Mouse (Mus musculus) forebrain, embryonic 15.5 days (tissue): ENCODE measurements around the gene Tnr. TPM values are rescaled to one million over a fixed set of nuclear protein-coding genes. Genes with fewer than 3 reads are reported as not detected.

Source experiments
- ATAC-seq: fragments of 200-750 bp; cut with Nextera tagmentation; replicated peaks from 2 replicates; pipeline ENCODE4 v1.8.0; 2017; ENCODE audit warnings: mild to moderate bottlenecking, moderate TSS enrichment, moderate library complexity
- H3K27ac ChIP-seq: fragments of 300-500 bp; sonication (generic); replicated peaks from 2 replicates; pipeline ENCODE4 v1.5.1; 2015; ENCODE audit warnings: mild to moderate bottlenecking, inconsistent platforms
- H3K27me3 ChIP-seq: fragments of 300-500 bp; sonication (generic); 2 replicates; pipeline ENCODE4 v1.6.1; 2015; ENCODE audit warnings: inconsistent platforms
- H3K36me3 ChIP-seq: fragments of 300-500 bp; sonication (generic); 2 replicates; pipeline ENCODE4 v1.6.1; 2015; ENCODE audit warnings: mild to moderate bottlenecking, inconsistent platforms
- H3K4me1 ChIP-seq: fragments of 300-500 bp; sonication (generic); 2 replicates; pipeline ENCODE4 v1.6.1; 2015; ENCODE audit warnings: inconsistent platforms
- H3K4me2 ChIP-seq: fragments of 300-500 bp; sonication (generic); replicated peaks from 2 replicates; pipeline ENCODE4 v1.6.1; 2015; ENCODE audit warnings: mild to moderate bottlenecking, inconsistent platforms
- H3K4me3 ChIP-seq: fragments of 300-500 bp; sonication (generic); 2 replicates; pipeline ENCODE4 v1.5.1; 2015; ENCODE audit warnings: mild to moderate bottlenecking, inconsistent platforms
- H3K9ac ChIP-seq: fragments of 300-500 bp; sonication (generic); replicated peaks from 2 replicates; pipeline ENCODE4 v1.6.1; 2015; ENCODE audit warnings: mild to moderate bottlenecking, inconsistent platforms
- H3K9me3 ChIP-seq: fragments of 300-500 bp; sonication (generic); 2 replicates; pipeline ENCODE4 v1.6.1; 2016; ENCODE audit warnings: inconsistent platforms
- WGBS: fragments of 180-500 bp; shearing (Covaris S2); methylation state at CpG from one replicate; pipeline ENCODE4 v1.1.7; 2015; ENCODE audit warnings: mixed read lengths; 5-methylcytosine and 5-hydroxymethylcytosine counted together
- polyA plus RNA-seq: library from polyadenylated mRNA; unstranded; fragments of >200 nt; fragmentation: Nextera tagmentation; extraction: Ambion mirVana; gene quantifications from 2 replicates; pipeline ENCODE4 v1.2.1, GENCODE M21; 2015

The Tnr gene
- polyA plus RNA-seq, 1 experiment from 2014 or later, result 6.7 TPM

DNA sequence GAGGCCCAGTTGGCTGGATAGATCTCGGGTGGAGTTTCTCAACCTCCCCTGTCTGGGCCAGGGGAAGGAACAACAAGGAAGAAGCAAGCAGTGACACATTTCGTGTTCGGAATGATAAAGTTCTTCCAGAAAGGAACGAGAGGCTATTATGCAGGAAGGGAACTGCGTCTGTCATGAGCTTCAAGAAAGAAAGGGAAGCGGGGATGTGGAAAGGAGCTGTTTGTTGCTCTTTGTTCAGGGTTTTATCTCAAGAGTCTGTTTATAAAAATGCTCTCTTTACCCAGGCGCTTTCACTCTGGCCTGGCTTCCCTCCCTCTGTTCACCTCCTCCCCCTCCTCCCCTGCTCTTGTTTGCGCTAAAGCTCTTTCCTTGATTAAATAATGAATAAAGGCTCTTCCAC lies 46.7 kb downstream of the Tnr start:
- no peaks in the 10 kb centered on the region for H3K36me3 ChIP-seq
- WGBS, result 12% methylated on average over 8 of the region's 8 CpGs
- no peaks in the 10 kb centered on the region for H3K27me3 ChIP-seq
- H3K4me1 ChIP-seq, result peaks cover 17% of the 10 kb centered on the region
- H3K27ac ChIP-seq, result peak overlapping the region; percentile 25
- H3K9me3 ChIP-seq, result no peaks in the 10 kb centered on the region
- H3K9ac ChIP-seq, result no peak overlapping the region
- 0 out of 2 replicates have a peak overlapping the region, but pooled peaks have one; percentile 1 for H3K4me2 ChIP-seq
- ATAC-seq, result peak; percentile 62
- no peak overlapping the region for H3K4me3 ChIP-seq

DNA sequence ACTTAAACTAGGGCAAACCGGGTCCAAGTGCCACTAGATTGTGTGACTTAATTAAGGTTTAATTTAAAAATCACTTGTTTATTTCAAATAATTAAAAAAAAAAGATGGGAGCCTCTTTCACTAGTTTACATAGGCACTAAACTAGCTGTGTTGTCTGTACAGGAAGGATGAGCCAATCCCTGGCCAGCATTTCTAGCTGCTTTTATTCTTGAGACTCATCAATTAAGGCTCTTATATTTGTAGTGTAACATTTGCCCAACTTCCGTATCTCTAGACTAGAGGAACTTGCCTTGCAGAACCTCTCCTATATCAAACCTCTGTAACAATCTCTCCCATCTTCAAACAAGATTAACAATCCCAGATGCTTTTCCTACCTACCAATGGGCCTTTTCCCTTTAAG lies 47.3 kb downstream of the Tnr start:
- no peaks in the 10 kb centered on the region for H3K36me3 ChIP-seq
- no peak overlapping the region for H3K4me2 ChIP-seq
- peak overlapping the region; percentile 25; the same call in 1 of the 2 replicates for H3K27ac ChIP-seq
- H3K9ac ChIP-seq, result no peak overlapping the region
- H3K4me1 ChIP-seq, result peaks cover 12% of the 10 kb centered on the region
- 0 out of 2 replicates have a peak, but pooled peaks have one; percentile 42 for ATAC-seq
- no peaks in the 10 kb centered on the region for H3K9me3 ChIP-seq
- no peaks in the 10 kb centered on the region for H3K27me3 ChIP-seq
- 39% methylated on average over 2 of the region's 2 CpGs for WGBS
- no peak overlapping the region for H3K4me3 ChIP-seq

DNA sequence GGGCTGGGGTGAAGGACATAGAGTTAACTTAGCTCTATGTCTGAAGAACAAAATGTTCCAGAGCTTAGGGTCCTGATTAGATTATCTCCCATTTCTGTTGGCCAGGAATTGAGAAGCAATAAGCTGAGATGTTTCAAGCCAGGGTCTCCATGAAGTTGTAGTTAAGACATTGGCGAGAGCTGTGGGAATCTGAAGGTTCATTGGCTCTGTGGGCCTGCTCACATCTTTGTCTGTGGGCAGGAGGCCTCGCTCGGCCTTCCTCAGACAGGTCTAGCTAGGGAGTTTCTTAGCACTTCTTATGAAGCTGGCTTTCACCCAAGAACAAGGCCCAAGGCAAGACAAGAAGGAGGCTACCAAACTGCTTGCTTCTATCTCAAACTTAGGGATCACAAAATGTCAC lies 48.4 kb downstream of the Tnr start:
- Histone ChIP-seq H3K4me1 (peaks cover 12% of the 10 kb centered on the region), H3K9me3 (no peaks in the 10 kb centered on the region), H3K36me3 (no peaks in the 10 kb centered on the region), H3K9ac (no peak overlapping the region), H3K27ac (no peak overlapping the region), H3K4me3 (no peak overlapping the region), H3K27me3 (no peaks in the 10 kb centered on the region), H3K4me2 (no peak overlapping the region)
- ATAC-seq, result no peak
- WGBS, result 89% methylated on average over 3 of the region's 3 CpGs

GRCm38 (mm10) chr1:159573116-159573515 lies 49.5 kb downstream of the Tnr start:
- Histone ChIP-seq H3K4me3 (no peak overlapping the region), H3K9me3 (no peaks in the 10 kb centered on the region), H3K9ac (no peak overlapping the region), H3K4me1 (peaks cover 13% of the 10 kb centered on the region), H3K36me3 (no peaks in the 10 kb centered on the region), H3K27me3 (no peaks in the 10 kb centered on the region), H3K27ac (no peak overlapping the region), H3K4me2 (no peak overlapping the region)
- 84% methylated on average over 2 of the region's 2 CpGs for WGBS
- no peak for ATAC-seq

- Histone ChIP-seq H3K9ac (no peak overlapping the region), H3K4me2 (no peak overlapping the region), H3K27me3 (no peaks in the 10 kb centered on the region), H3K4me1 (peaks cover 22% of the 10 kb centered on the region), H3K36me3 (no peaks in the 10 kb centered on the region), H3K27ac (no peak overlapping the region), H3K9me3 (no peaks in the 10 kb centered on the region), H3K4me3 (no peak overlapping the region)
- ATAC-seq, result no peak
- WGBS, result 87% methylated on average over 5 of the region's 5 CpGs
Observed at GRCm38 (mm10) chr1:159574661-159575060, 51.1 kb downstream of the Tnr start.

DNA sequence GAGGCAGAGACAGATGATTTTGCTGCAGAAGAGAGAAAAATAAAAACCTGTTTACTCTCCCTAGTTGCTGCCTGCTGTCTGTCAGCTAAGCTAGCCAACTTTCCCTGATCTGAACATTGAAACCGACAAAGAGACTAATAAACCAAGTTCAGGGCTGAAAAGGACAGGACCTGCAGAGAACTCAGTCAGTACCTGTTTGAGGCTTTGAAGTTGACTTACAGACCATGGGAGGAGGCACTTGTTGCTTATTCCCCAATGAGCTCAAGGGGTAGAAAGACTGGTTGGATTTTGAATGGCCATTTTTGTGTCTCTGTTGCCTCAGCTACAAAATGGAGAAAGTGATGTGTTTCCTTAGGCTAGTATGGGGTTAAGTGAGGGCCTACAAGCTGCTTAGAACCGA lies 52.7 kb downstream of the Tnr start:
- H3K4me2 ChIP-seq, result no peak overlapping the region
- 62% methylated on average over 2 of the region's 2 CpGs for WGBS

GRCm38 (mm10) chr1:159578391-159578790 lies 54.8 kb downstream of the Tnr start:
- H3K9me3 ChIP-seq, result no peaks in the 10 kb centered on the region
- ATAC-seq, result no peak
- no peaks in the 10 kb centered on the region for H3K36me3 ChIP-seq
- peaks cover 28% of the 10 kb centered on the region for H3K4me1 ChIP-seq
- peak overlapping the region; percentile 12; the same call in 1 of the 2 replicates for H3K27ac ChIP-seq
- H3K27me3 ChIP-seq, result no peaks in the 10 kb centered on the region
- no peak overlapping the region for H3K9ac ChIP-seq
- WGBS, result 18% methylated on average over 3 of the region's 3 CpGs
- no peak overlapping the region for H3K4me2 ChIP-seq
- H3K4me3 ChIP-seq, result no peak overlapping the region

More for the DNA sequence above, 52.7 kb downstream of the Tnr start:
- ATAC-seq, result no peak
- Histone ChIP-seq H3K27ac (no peak overlapping the region), H3K4me1 (peaks cover 20% of the 10 kb centered on the region), H3K36me3 (no peaks in the 10 kb centered on the region), H3K27me3 (no peaks in the 10 kb centered on the region), H3K4me3 (no peak overlapping the region), H3K9ac (no peak overlapping the region), H3K9me3 (no peaks in the 10 kb centered on the region)

- H3K36me3 ChIP-seq, result no peaks in the 10 kb centered on the region
- no peak overlapping the region for H3K4me3 ChIP-seq
- peaks cover 28% of the 10 kb centered on the region for H3K4me1 ChIP-seq
- H3K4me2 ChIP-seq, result no peak overlapping the region
- no peak overlapping the region for H3K9ac ChIP-seq
- no peaks in the 10 kb centered on the region for H3K27me3 ChIP-seq
- no peaks in the 10 kb centered on the region for H3K9me3 ChIP-seq
- peak; percentile 49 for ATAC-seq
- peak overlapping the region; percentile 53; the same call in 1 of the 2 replicates for H3K27ac ChIP-seq
- WGBS, result 70% methylated on average over 8 of the region's 8 CpGs
Observed at GRCm38 (mm10) chr1:159580335-159580921, 56.9 kb downstream of the Tnr start.

GRCm38 (mm10) chr1:159583877-159584276 lies 60.3 kb downstream of the Tnr start:
- H3K4me1 ChIP-seq, result peaks cover 20% of the 10 kb centered on the region
- H3K27me3 ChIP-seq, result no peaks in the 10 kb centered on the region
- H3K27ac ChIP-seq, result no peak overlapping the region
- 83% methylated on average over 4 of the region's 4 CpGs for WGBS
- no peak overlapping the region for H3K4me2 ChIP-seq
- ATAC-seq, result no peak
- no peak overlapping the region for H3K9ac ChIP-seq
- no peaks in the 10 kb centered on the region for H3K36me3 ChIP-seq
- H3K9me3 ChIP-seq, result no peaks in the 10 kb centered on the region
- H3K4me3 ChIP-seq, result no peak overlapping the region

DNA sequence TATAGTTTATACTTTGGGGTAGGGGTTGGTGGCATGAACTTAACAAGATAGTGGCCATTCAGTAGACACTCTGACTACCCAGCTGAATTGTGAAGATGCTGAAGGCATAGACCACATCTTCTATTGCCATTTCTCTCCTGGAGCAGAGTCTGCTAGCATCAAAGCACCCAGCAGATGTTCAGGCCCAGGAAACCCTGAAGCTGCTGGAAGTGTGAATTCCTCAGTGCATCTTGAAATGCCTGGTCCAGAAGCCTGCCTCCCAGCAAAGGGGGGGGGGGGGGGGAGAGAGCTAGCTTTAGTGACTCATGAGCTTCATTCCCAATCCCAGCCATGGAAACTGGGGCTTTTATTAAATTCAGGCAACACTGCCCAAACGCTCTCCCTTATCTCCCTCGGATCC lies 65.2 kb downstream of the Tnr start:
- WGBS, result 90% methylated on average over 2 of the region's 2 CpGs
- Histone ChIP-seq H3K9ac (no peak overlapping the region), H3K4me3 (no peak overlapping the region), H3K4me2 (no peak overlapping the region), H3K27me3 (no peaks in the 10 kb centered on the region), H3K36me3 (no peaks in the 10 kb centered on the region), H3K27ac (no peak overlapping the region), H3K9me3 (no peaks in the 10 kb centered on the region), H3K4me1 (peaks cover 3% of the 10 kb centered on the region)
- ATAC-seq, result no peak

- peaks cover 13% of the 10 kb centered on the region for H3K4me1 ChIP-seq
- H3K9me3 ChIP-seq, result no peaks in the 10 kb centered on the region
- no peaks in the 10 kb centered on the region for H3K36me3 ChIP-seq
- 28% methylated on average over 14 of the region's 14 CpGs for WGBS
- peak overlapping the region; percentile 57 for H3K27ac ChIP-seq
- peak; percentile 91 for ATAC-seq
- H3K27me3 ChIP-seq, result no peaks in the 10 kb centered on the region
- H3K9ac ChIP-seq, result no peak overlapping the region
- no peak overlapping the region for H3K4me2 ChIP-seq
- no peak overlapping the region for H3K4me3 ChIP-seq
Observed at GRCm38 (mm10) chr1:159594099-159595058, 70.8 kb downstream of the Tnr start.

DNA sequence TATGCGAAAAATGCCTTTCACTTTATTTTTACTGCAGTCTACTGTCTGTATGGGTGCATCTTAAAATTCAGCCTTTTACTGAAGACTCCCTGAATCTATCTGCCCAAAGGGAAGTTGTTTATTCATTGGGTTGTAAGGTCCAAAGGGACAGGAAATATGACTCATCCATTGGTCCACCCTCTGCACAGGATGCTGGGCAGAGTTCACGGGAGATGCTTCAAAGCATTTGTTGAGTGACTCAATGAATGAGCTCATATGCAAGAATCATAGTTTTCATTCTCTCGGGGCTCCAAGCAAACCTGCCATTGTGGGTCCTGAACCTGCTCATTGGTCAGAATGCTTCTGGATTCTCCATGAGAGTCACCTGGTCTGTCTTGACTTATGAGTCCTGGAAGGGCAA lies 72.2 kb downstream of the Tnr start:
- H3K4me2 ChIP-seq, result no peak overlapping the region
- no peak for ATAC-seq
- 87% methylated on average over 3 of the region's 3 CpGs for WGBS
- no peak overlapping the region for H3K27ac ChIP-seq
- H3K4me1 ChIP-seq, result peaks cover 13% of the 10 kb centered on the region
- no peaks in the 10 kb centered on the region for H3K27me3 ChIP-seq
- no peaks in the 10 kb centered on the region for H3K36me3 ChIP-seq
- no peaks in the 10 kb centered on the region for H3K9me3 ChIP-seq
- H3K4me3 ChIP-seq, result no peak overlapping the region
- no peak overlapping the region for H3K9ac ChIP-seq
